Mouse (Mus musculus) R1 (cell line): ENCODE measurements at regions not wholly inside any gene's neighbourhood (a gene's known extent, or its start where the extent isn't known, plus 50 kb on each side); places are given as distances from the start of the nearest gene placed in this dataset.

Experiments used
- DNase-seq: peaks from one replicate; pipeline ENCODE4 v3.0.0-alpha.2; 2018; ENCODE audit warnings: low read depth, low spot score

GRCm38 (mm10) chr5:102287131-102287530 lies 194.1 kb upstream of the Arhgap24 start:
- no peak for DNase-seq

GRCm38 (mm10) chr5:102290866-102291265 lies 190.3 kb upstream of the Arhgap24 start:
- no peak for DNase-seq

- no peak for DNase-seq
These were observed 185.6 kb upstream of the Arhgap24 start for GRCm38 (mm10) chr5:102295564-102295963.

- DNase-seq, result no peak
These were observed 174.9 kb upstream of the Arhgap24 start for GRCm38 (mm10) chr5:102306309-102306708.

- peak; percentile 16 for DNase-seq
These were observed 174.5 kb upstream of the Arhgap24 start for GRCm38 (mm10) chr5:102306718-102307117.

GRCm38 (mm10) chr5:102311570-102311969 lies 169.6 kb upstream of the Arhgap24 start:
- no peak for DNase-seq

GRCm38 (mm10) chr5:102328197-102328784 lies 152.9 kb upstream of the Arhgap24 start:
- DNase-seq, result no peak

- DNase-seq, result no peak
These were observed 147.3 kb upstream of the Arhgap24 start for GRCm38 (mm10) chr5:102333894-102334293.

- no peak for DNase-seq
These were observed 146.6 kb upstream of the Arhgap24 start for GRCm38 (mm10) chr5:102334442-102335197.

- no peak for DNase-seq
These were observed 114.7 kb upstream of the Arhgap24 start for GRCm38 (mm10) chr5:102366481-102366880.

GRCm38 (mm10) chr5:102373309-102373971 lies 107.8 kb upstream of the Arhgap24 start:
- DNase-seq, result peak; percentile 72

GRCm38 (mm10) chr5:102373972-102374755 lies 107.0 kb upstream of the Arhgap24 start:
- DNase-seq, result no peak

GRCm38 (mm10) chr5:102375339-102375738 lies 105.9 kb upstream of the Arhgap24 start:
- no peak for DNase-seq

- DNase-seq, result no peak
These were observed 87.2 kb upstream of the Arhgap24 start for GRCm38 (mm10) chr5:102393941-102394340.

- no peak for DNase-seq
These were observed 85.5 kb upstream of the Arhgap24 start for GRCm38 (mm10) chr5:102395608-102396146.

- DNase-seq, result no peak
These were observed 82.2 kb upstream of the Arhgap24 start for GRCm38 (mm10) chr5:102399006-102399405.

- DNase-seq, result no peak
These were observed 63.5 kb upstream of the Arhgap24 start for GRCm38 (mm10) chr5:102417642-102418041.

GRCm38 (mm10) chr5:102419089-102419488 lies 62.1 kb upstream of the Arhgap24 start:
- peak; percentile 65 for DNase-seq

GRCm38 (mm10) chr5:102424636-102425242 lies 56.5 kb upstream of the Arhgap24 start:
- peak; percentile 67 for DNase-seq

GRCm38 (mm10) chr5:102428310-102428709 lies 52.9 kb upstream of the Arhgap24 start:
- no peak for DNase-seq
